Mouse (Mus musculus) forebrain, postnatal 0 days (tissue): ENCODE measurements around the gene Ppp2ca. TPM values are rescaled to one million over a fixed set of nuclear protein-coding genes. Genes with fewer than 3 reads are reported as not detected.

Source experiments
- ATAC-seq: fragments of 200-750 bp; cut with Nextera tagmentation; 2 replicates; pipeline ENCODE4 v1.8.0; 2017; ENCODE audit warnings: mild to moderate bottlenecking, moderate library complexity
- DNase-seq: peaks from one replicate; pipeline ENCODE4 v3.0.0-alpha.2; 2015
- H3K27ac ChIP-seq: fragments of 300-500 bp; sonication (generic); 2 replicates; pipeline ENCODE4 v1.5.1; 2014; ENCODE audit warnings: low read depth, mild to moderate bottlenecking, antibody characterized with exemption, low read length, moderate library complexity, mixed read lengths
- H3K27me3 ChIP-seq: fragments of 300-500 bp; sonication (generic); 2 replicates; pipeline ENCODE4 v1.6.1; 2014; ENCODE audit warnings: mild to moderate bottlenecking, low read length, mixed read lengths; ENCODE audit not compliant: insufficient read depth
- H3K36me3 ChIP-seq: fragments of 300-500 bp; sonication (generic); 2 replicates; pipeline ENCODE4 v1.6.1; 2014; ENCODE audit warnings: mild to moderate bottlenecking, moderate library complexity; ENCODE audit not compliant: insufficient read depth
- H3K4me1 ChIP-seq: fragments of 300-500 bp; sonication (generic); 2 replicates; pipeline ENCODE4 v1.6.1; 2014; ENCODE audit warnings: antibody characterized with exemption; ENCODE audit not compliant: insufficient read depth
- H3K4me2 ChIP-seq: fragments of 300-500 bp; sonication (generic); 2 replicates; pipeline ENCODE4 v1.6.1; 2014; ENCODE audit warnings: low read depth, mild to moderate bottlenecking, moderate library complexity
- H3K4me3 ChIP-seq: fragments of 300-500 bp; sonication (generic); 2 replicates; pipeline ENCODE4 v1.5.1; 2014; ENCODE audit warnings: low read depth, low read length, mixed read lengths
- H3K9ac ChIP-seq: fragments of 300-500 bp; sonication (generic); 2 replicates; pipeline ENCODE4 v1.6.1; 2014; ENCODE audit warnings: mild to moderate bottlenecking
- H3K9me3 ChIP-seq: fragments of 300-500 bp; sonication (generic); 2 replicates; pipeline ENCODE4 v1.6.1; 2016; ENCODE audit warnings: low read length
- CTCF ChIP-seq: sonication (generic); IDR thresholded peaks from 2 replicates; pipeline ENCODE4 v1.5.1; 2016; ENCODE audit warnings: antibody characterized with exemption, control low read depth, low read depth
- WGBS: fragments of 180-500 bp; shearing (Covaris S2); extraction: QIAGEN DNeasy Blood & Tissue Kit; methylation state at CpG from one replicate; pipeline ENCODE4 v1.1.7; 2014; 5-methylcytosine and 5-hydroxymethylcytosine counted together
- polyA plus RNA-seq: library from polyadenylated mRNA; unstranded; fragments of >200 nt; fragmentation: Nextera tagmentation; extraction: Ambion mirVana; gene quantifications from 2 replicates; pipeline ENCODE4 v1.2.1, GENCODE M21; 2015
- total RNA-seq: library from RNA; depleted of rRNA; stranded (reverse); fragments of >200 nt; gene quantifications from 2 replicates; pipeline ENCODE4 v1.2.3, GENCODE M21; 2014; rRNA removed

Gene Ppp2ca
- 141 and 143 TPM in 2 replicates for total RNA-seq
- 105 and 112 TPM in 2 replicates for polyA plus RNA-seq

GRCm38 (mm10) chr11:52098398-52098946 lies at the start of gene Ppp2ca:
Gene Ppp2ca, plus strand, starts transcription at chr11:52098681.
- Histone ChIP-seq H3K27ac (peak within 1 kb of the TSS; percentile 99), H3K4me2 (peak within 1 kb of the TSS; percentile 91), H3K27me3 (no peaks in the 10 kb centered on the region; the same call in 1 of the 2 replicates), H3K9me3 (no peaks in the 10 kb centered on the region), H3K4me1 (peaks cover 22% of the 10 kb centered on the region), H3K4me3 (peak within 1 kb of the TSS; percentile 97), H3K36me3 (no peaks in the 10 kb centered on the region), H3K9ac (peak within 1 kb of the TSS; percentile 98)
- 1% methylated on average over 52 of the region's 53 CpGs for WGBS
- ATAC-seq (peak; percentile 99), DNase-seq (peak; percentile 100)
- no peak; the same call in 1 of the 2 replicates for TF ChIP-seq CTCF

DNA sequence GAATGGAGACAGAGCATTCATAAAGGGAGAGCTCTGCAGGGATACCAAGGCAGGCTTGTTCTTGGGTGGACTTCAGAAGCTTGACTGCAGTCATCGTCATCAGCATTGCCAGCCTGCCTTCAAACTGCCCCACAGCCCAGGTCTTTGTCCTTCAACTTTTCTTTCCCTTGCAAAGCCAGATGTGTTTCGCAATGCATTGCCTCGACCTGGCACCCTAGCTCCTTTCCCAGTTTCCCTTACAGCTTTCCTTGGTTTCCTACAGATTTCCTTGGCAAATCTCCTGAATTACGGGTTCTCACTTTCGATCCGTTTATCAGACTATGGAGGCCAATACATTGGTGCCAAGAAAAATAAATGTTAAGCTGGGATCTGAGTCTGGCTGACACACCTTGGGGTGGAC lies 45.1 kb upstream of the Ppp2ca start:
- no peaks in the 10 kb centered on the region for H3K9me3 ChIP-seq
- no peak overlapping the region for H3K27ac ChIP-seq
- ATAC-seq = no peak
- no peak for DNase-seq
- no peaks in the 10 kb centered on the region for H3K36me3 ChIP-seq
- WGBS = 84% methylated on average over 6 of the region's 6 CpGs
- no peaks in the 10 kb centered on the region for H3K27me3 ChIP-seq
- no peak overlapping the region for H3K4me3 ChIP-seq
- TF ChIP-seq CTCF = no peak
- no peak overlapping the region for H3K9ac ChIP-seq
- H3K4me1 ChIP-seq = no peaks in the 10 kb centered on the region
- no peak overlapping the region for H3K4me2 ChIP-seq

DNA sequence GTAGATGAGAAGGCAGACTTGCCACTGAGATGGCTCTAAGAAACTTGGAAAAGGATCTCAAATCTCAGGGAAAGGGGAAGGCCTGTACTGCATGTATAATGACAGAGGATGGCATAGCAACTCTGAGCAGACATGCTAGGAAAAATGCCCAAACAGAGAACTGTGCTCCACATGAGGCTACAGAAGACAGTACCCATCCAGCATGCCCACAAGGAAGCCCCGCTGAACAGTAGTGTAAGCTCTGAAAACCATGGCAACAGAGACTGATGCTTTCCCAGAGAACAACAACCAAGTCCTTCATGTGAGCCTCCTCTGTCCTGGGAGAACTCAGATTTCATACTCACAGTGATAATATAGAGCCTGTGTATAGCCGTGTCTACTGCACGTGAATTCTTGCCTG lies 43.8 kb upstream of the Ppp2ca start:
- H3K9me3 ChIP-seq = no peaks in the 10 kb centered on the region
- TF ChIP-seq CTCF = no peak
- no peak overlapping the region for H3K9ac ChIP-seq

GRCm38 (mm10) chr11:52056198-52056597 lies 42.3 kb upstream of the Ppp2ca start:
- Histone ChIP-seq H3K36me3 (no peaks in the 10 kb centered on the region), H3K4me3 (no peak overlapping the region), H3K27me3 (no peaks in the 10 kb centered on the region), H3K27ac (no peak overlapping the region), H3K9ac (no peak overlapping the region), H3K9me3 (no peaks in the 10 kb centered on the region), H3K4me1 (no peaks in the 10 kb centered on the region), H3K4me2 (no peak overlapping the region)
- 81% methylated on average over 5 of the region's 5 CpGs for WGBS
- DNase-seq (no peak), ATAC-seq (no peak)
- TF ChIP-seq CTCF = no peak

More for the DNA sequence above, 43.8 kb upstream of the Ppp2ca start:
- 78% methylated on average over 3 of the region's 3 CpGs for WGBS
- DNase-seq (peak; percentile 6), ATAC-seq (no peak)
- Histone ChIP-seq H3K27ac (no peak overlapping the region), H3K4me1 (no peaks in the 10 kb centered on the region), H3K4me3 (no peak overlapping the region), H3K27me3 (no peaks in the 10 kb centered on the region), H3K36me3 (no peaks in the 10 kb centered on the region), H3K4me2 (no peak overlapping the region)

- Histone ChIP-seq H3K27ac (no peak overlapping the region), H3K9me3 (no peaks in the 10 kb centered on the region), H3K4me2 (no peak overlapping the region), H3K4me3 (no peak overlapping the region), H3K4me1 (no peaks in the 10 kb centered on the region), H3K9ac (no peak overlapping the region), H3K36me3 (no peaks in the 10 kb centered on the region), H3K27me3 (no peaks in the 10 kb centered on the region)
- DNase-seq = no peak
- WGBS = 74% methylated on average over 5 of the region's 5 CpGs
- ATAC-seq = no peak
- TF ChIP-seq CTCF = no peak
These were observed 39.5 kb upstream of the Ppp2ca start for GRCm38 (mm10) chr11:52059001-52059400.

DNA sequence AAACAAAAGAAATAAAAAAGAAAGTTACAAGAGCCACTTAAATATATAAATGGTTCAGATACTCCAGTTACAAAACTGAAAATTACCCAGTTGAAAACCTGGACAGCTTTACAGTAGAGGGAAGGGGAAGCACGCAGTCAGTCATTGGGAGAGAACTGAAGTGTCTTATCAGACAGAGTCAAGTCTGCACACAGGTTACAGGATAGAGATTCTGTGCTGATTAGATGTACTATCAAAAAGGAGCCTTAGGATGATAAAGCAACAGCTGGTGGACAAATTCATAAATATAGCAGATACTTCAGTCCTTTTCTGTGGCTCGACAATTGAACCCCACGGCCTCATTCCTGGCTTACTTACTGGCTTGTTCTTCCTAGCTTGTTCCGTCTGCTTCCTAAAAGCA lies 38.2 kb upstream of the Ppp2ca start:
- ATAC-seq (no peak), DNase-seq (no peak)
- Histone ChIP-seq H3K27ac (no peak overlapping the region), H3K36me3 (no peaks in the 10 kb centered on the region), H3K4me3 (no peak overlapping the region), H3K9me3 (no peaks in the 10 kb centered on the region), H3K4me1 (no peaks in the 10 kb centered on the region), H3K4me2 (no peak overlapping the region), H3K27me3 (no peaks in the 10 kb centered on the region), H3K9ac (no peak overlapping the region)
- 93% methylated on average over 4 of the region's 4 CpGs for WGBS
- no peak for TF ChIP-seq CTCF

DNA sequence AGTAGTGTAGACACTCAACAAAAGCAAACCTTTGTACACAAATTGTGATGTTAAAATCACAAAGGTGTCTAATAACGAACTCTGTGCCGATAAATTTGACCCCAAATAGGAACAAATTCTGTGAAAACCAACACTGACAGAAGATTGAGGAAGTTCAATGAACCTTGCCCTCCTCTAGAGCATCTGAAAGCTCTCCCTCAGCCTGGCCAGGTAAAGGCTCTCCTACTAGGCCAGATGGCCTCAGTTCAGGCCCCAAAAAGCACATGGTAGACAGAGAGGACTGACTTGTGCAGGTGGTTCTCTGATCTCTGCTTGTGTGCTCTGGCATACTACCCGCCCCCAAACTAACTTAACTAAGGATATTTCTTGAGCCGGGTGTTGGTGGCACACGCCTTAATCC lies 36.1 kb upstream of the Ppp2ca start:
- H3K9me3 ChIP-seq = no peaks in the 10 kb centered on the region
- no peak overlapping the region for H3K27ac ChIP-seq
- H3K4me1 ChIP-seq = no peaks in the 10 kb centered on the region
- no peak overlapping the region for H3K4me3 ChIP-seq
- no peak overlapping the region for H3K9ac ChIP-seq
- 97% methylated on average over 5 of the region's 5 CpGs for WGBS
- no peak for DNase-seq
- no peaks in the 10 kb centered on the region for H3K36me3 ChIP-seq
- no peaks in the 10 kb centered on the region for H3K27me3 ChIP-seq
- H3K4me2 ChIP-seq = no peak overlapping the region
- no peak for ATAC-seq
- TF ChIP-seq CTCF = no peak
